Mouse (Mus musculus): ENCODE data around the gene Hspa12b. TPM values are rescaled to one million over a fixed set of nuclear protein-coding genes. Genes with fewer than 3 reads are reported as not detected.

The Hspa12b gene
- polyA plus RNA-seq, 1 experiment from 2014 or later, result 8.7 TPM

Other genes with a start within 250 kb of the Hspa12b start
- 61.1 and 66.5 TPM in 2 replicates for gene 4930402H24Rik, start 220.9 kb upstream of the Hspa12b start, polyA plus RNA-seq (2016; fragmentation: Nextera tagmentation; extraction: Ambion mirVana)
- 7.2 and 10.1 TPM in 2 replicates for gene Atrn, start 220.8 kb upstream of the Hspa12b start, polyA plus RNA-seq (2016; fragmentation: Nextera tagmentation; extraction: Ambion mirVana)
- gene Gfra4, start 84.2 kb upstream of the Hspa12b start, polyA plus RNA-seq (2016; fragmentation: Nextera tagmentation; extraction: Ambion mirVana), result 3.3 and 3.8 TPM in 2 replicates
- gene Adam33, start 63.5 kb upstream of the Hspa12b start, polyA plus RNA-seq (2016; fragmentation: Nextera tagmentation; extraction: Ambion mirVana), result 9.8 and 12.0 TPM in 2 replicates
- gene Siglec1, start 40.5 kb upstream of the Hspa12b start, polyA plus RNA-seq (2016; fragmentation: Nextera tagmentation; extraction: Ambion mirVana), result 0.08 and 0.14 TPM in 2 replicates
- gene Gm11037, start 6.2 kb downstream of the Hspa12b start, polyA plus RNA-seq (2016; fragmentation: Nextera tagmentation; extraction: Ambion mirVana), result not detected in 2 replicates
- gene 1700037H04Rik, start 32.8 kb downstream of the Hspa12b start, polyA plus RNA-seq (2016; fragmentation: Nextera tagmentation; extraction: Ambion mirVana), result 69.2 and 69.6 TPM in 2 replicates
- 6.9 and 7.2 TPM in 2 replicates for gene Cenpb, start 52.8 kb downstream of the Hspa12b start, polyA plus RNA-seq (2016; fragmentation: Nextera tagmentation; extraction: Ambion mirVana)
- 38.7 and 39.1 TPM in 2 replicates for gene Cdc25b, start 59.7 kb downstream of the Hspa12b start, polyA plus RNA-seq (2016; fragmentation: Nextera tagmentation; extraction: Ambion mirVana)
- gene Spef1, start 60.0 kb downstream of the Hspa12b start, polyA plus RNA-seq (2016; fragmentation: Nextera tagmentation; extraction: Ambion mirVana), result 1.2 and 1.3 TPM in 2 replicates
- gene Ap5s1, start 79.8 kb downstream of the Hspa12b start, polyA plus RNA-seq (2016; fragmentation: Nextera tagmentation; extraction: Ambion mirVana), result 30.1 and 32.0 TPM in 2 replicates
- gene Mavs, start 106.8 kb downstream of the Hspa12b start, polyA plus RNA-seq (2016; fragmentation: Nextera tagmentation; extraction: Ambion mirVana), result 20.3 and 20.6 TPM in 2 replicates
- 37.1 and 37.6 TPM in 2 replicates for gene Pank2, start 135.2 kb downstream of the Hspa12b start, polyA plus RNA-seq (2016; fragmentation: Nextera tagmentation; extraction: Ambion mirVana)
- 2.6 and 2.8 TPM in 2 replicates for gene Rnf24, start 225.6 kb downstream of the Hspa12b start, polyA plus RNA-seq (2016; fragmentation: Nextera tagmentation; extraction: Ambion mirVana)